Mouse (Mus musculus) Patski (cell line): ENCODE measurements around the gene 1700001P01Rik. TPM values are rescaled to one million over a fixed set of nuclear protein-coding genes. Genes with fewer than 3 reads are reported as not detected.
"Not testable (repeated sequence)": the region's sequence is repeated elsewhere in the genome, so short reads cannot be mapped to it uniquely, and the experiment has no call there.

Source experiments
- ATAC-seq: fragments of 100-300 bp; one replicate; pipeline ENCODE4 v1.8.0; 2021
- CTCF ChIA-PET: fragments of 350-600 bp; sonication (Branson Sonifier 250); formaldehyde crosslinking; loops from one replicate; lab custom pipeline; 2022; ENCODE audit warnings: inconsistent platforms; lab: Charles Lee
- POLR2A ChIA-PET: fragments of 350-600 bp; sonication (Branson Sonifier 250); formaldehyde crosslinking; loops from one replicate; lab custom pipeline; 2022; ENCODE audit warnings: antibody characterized with exemption, inconsistent platforms; lab: Charles Lee
- DNase-seq: peaks from one replicate; pipeline ENCODE4 v3.0.0-alpha.2; 2011; ENCODE audit warnings: low read depth, low spot score
- H3K27me3 ChIP-seq: fragments of 371-371 bp; one replicate; pipeline ENCODE4 v1.5.1; 2021
- CTCF ChIP-seq: fragments of 100-300 bp; IDR thresholded peaks from one replicate; pipeline ENCODE4 v1.5.1; 2021
- in situ Hi-C: fragments of 300-500 bp; cut with MboI; formaldehyde crosslinking; loops from 3 replicates; pipeline ENCODE4 v1.11.1; 2018; ENCODE audit warnings: low pct_unique_long_range_greater_than_20kb, mixed read lengths
- polyA plus RNA-seq: library from polyadenylated mRNA; unstranded; gene quantifications from one replicate; pipeline ENCODE4 v1.2.3, GENCODE M21; 2021

Gene 1700001P01Rik
- polyA plus RNA-seq, 1 experiment from 2014 or later: 0.10 TPM

DNA sequence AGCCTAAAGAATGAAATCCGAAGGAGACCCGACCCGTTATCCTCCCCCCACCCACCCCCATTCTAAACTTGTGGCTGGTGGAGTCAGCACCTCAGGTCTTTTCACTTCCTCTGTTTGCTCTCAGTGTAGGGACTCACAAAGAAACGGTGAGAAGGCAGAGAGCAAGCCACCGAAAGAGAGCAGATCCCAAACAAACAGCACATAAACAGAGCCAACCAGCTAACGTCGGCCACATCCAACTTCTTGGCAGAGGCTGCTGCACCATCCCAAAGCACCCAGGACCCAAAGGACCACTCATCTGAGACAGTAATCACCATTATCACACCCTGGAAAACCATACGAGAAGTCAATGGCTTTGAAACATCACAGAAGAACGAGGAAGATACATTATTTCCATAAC, 32.3 kb downstream of the 1700001P01Rik start:
- no peaks in the 10 kb centered on the region for H3K27me3 ChIP-seq
- ChIA-PET CTCF (no interaction called here), POLR2A (no interaction called here)
- TF ChIP-seq CTCF: no peak
- in situ Hi-C loops: no loop called here
- ATAC-seq (no peak), DNase-seq (no peak)

DNA sequence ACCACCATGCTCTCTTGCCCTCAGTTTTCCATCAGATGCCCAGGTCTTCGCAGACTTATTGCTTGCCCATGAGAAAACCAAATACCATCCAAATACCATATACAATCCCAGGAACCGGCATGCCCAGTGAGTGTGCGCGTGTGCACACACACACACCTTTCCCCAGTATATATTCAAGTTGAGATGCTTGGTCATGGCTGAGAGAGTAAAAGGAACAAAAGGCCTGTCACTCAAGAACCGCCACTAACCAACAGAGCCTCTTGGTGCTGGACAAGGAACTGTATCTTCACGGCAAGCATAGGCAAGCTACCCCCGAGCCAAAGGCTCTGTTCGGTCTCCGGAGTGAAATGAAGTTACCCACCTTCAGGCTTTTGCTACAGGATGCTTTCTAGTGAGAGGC, 33.1 kb downstream of the 1700001P01Rik start:
- ATAC-seq (no peak), DNase-seq (no peak)
- in situ Hi-C loops: no loop called here
- no peak for TF ChIP-seq CTCF
- ChIA-PET POLR2A (no interaction called here), CTCF (no interaction called here)
- no peaks in the 10 kb centered on the region for H3K27me3 ChIP-seq

GRCm38 (mm10) chr11:97742157-97742556, 33.6 kb downstream of the 1700001P01Rik start:
- H3K27me3 ChIP-seq: no peaks in the 10 kb centered on the region
- ChIA-PET POLR2A (no interaction called here), CTCF (interaction anchor here (1.1 kb wide), 1 partner anchor 9 kb away, joined by 4 read pairs; no protein-coding TSS in a partner anchor)
- TF ChIP-seq CTCF: no peak
- in situ Hi-C loops: no loop called here
- ATAC-seq (no peak), DNase-seq (no peak)

DNA sequence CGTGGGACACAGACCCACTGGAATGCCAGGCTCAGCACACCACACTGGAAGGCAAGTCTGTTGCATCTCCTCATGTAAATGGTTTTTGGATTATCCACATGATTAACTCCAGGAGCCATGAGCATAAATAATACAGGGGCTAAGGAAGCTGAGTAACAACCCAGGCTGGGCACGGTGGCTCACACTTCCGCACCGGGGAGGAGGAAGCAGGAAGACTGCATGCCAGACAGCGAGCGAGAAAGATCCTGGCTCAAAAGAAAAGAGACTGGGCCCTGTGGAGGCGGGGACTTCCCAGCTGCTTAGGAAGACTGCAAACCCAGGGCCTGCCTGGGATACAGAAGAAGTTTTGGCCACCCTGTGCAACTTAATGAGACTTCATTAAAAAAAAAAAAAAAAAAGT, 35.5 kb downstream of the 1700001P01Rik start:
- H3K27me3 ChIP-seq: no peaks in the 10 kb centered on the region
- POLR2A ChIA-PET: interaction anchor here (0.6 kb wide), 1 partner anchor 25 kb away, joined by 4 read pairs; no protein-coding TSS in a partner anchor
- in situ Hi-C loops: no loop called here
- ATAC-seq: peak; percentile 7
- TF ChIP-seq CTCF: no peak
- CTCF ChIA-PET: no interaction called here
- DNase-seq: peak; percentile 53

DNA sequence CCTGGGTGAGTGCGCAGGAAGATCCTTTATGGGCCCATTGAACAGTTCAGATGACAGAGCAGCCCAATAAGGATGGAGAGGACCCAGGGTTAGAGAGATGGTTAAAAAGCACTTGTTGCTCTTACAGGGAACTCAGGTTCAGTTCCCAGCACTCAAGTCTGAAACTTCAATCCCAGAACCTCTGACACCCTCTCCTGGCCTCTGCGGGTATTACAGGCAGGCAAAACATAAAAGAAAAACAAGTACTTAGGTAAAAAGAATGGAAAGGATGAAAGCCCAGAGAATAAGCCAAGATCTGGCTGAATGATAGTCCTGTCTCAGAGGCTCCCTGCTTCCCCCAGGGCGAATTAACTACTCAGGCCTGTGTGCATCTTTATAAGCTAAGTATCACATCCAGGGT, 36.6 kb downstream of the 1700001P01Rik start:
- ChIA-PET POLR2A (no interaction called here), CTCF (no interaction called here)
- DNase-seq: no peak

DNA sequence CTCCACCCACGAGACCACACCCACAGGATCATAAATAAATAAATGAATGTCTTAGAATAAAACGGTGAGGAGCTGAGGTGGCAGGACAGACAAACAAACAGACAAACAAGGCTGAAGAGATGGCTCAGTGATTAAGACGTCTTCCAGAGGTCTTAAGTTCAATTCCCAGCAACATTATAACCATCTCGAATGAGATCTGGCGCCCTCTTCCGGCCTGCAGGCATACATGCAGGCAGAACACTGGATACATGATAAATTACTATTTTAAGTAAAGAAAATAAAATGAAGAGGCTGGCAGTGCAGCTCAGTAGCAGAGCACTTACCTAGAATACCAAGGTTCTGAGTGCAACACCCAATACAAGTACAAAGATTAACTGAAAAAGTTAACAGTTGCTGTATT, 37.0 kb downstream of the 1700001P01Rik start:
- CTCF ChIA-PET: no interaction called here
- in situ Hi-C loops: no loop called here
- no peak for TF ChIP-seq CTCF
- POLR2A ChIA-PET: no interaction called here
- ATAC-seq: no peak
- no peak for DNase-seq
- no peaks in the 10 kb centered on the region for H3K27me3 ChIP-seq

More for the DNA sequence above, 36.6 kb downstream of the 1700001P01Rik start:
- TF ChIP-seq CTCF: no peak
- H3K27me3 ChIP-seq: no peaks in the 10 kb centered on the region
- ATAC-seq: no peak
- in situ Hi-C loops: no loop called here

DNA sequence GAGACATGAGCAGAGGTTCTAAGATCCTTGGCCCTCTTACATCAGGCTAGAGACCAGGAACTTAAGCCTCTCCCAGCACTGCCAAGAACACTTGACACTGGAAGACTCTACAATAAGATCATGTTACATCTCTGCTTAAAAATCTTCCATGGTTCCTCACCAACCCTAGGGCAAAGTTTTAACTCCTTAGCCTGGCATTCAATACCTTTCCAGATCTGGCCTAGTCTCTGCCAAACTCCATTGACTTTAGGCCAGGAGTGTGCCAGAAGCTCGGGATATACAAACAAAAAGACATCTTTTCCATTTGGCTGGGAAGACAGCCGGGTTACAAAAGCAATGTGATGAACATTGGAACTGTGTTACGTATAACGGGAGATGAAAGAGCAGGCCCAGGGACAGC, 38.1 kb downstream of the 1700001P01Rik start:
- no peak for TF ChIP-seq CTCF
- CTCF ChIA-PET: interaction anchor here (0.9 to 1.0 kb wide), 2 partner anchors 11 to 33 kb away, joined by 3 to 4 read pairs; no protein-coding TSS in a partner anchor
- POLR2A ChIA-PET: no interaction called here
- no peaks in the 10 kb centered on the region for H3K27me3 ChIP-seq
- DNase-seq (no peak), ATAC-seq (no peak)
- in situ Hi-C loops: no loop called here

- no peak for TF ChIP-seq CTCF
- no peak for ATAC-seq
- H3K27me3 ChIP-seq: no peaks in the 10 kb centered on the region
- in situ Hi-C loops: no loop called here
- CTCF ChIA-PET: interaction anchor here (0.5 to 1.1 kb wide), 3 partner anchors 11 to 139 kb away, joined by 3 to 4 read pairs (median 3); no protein-coding TSS in a partner anchor
- no peak for DNase-seq
- POLR2A ChIA-PET: interaction anchor here (0.6 to 1.1 kb wide), 2 partner anchors 7 to 27 kb away, joined by 3 read pairs; no protein-coding TSS in a partner anchor
These were observed 39.1 kb downstream of the 1700001P01Rik start for GRCm38 (mm10) chr11:97736645-97737044.

DNA sequence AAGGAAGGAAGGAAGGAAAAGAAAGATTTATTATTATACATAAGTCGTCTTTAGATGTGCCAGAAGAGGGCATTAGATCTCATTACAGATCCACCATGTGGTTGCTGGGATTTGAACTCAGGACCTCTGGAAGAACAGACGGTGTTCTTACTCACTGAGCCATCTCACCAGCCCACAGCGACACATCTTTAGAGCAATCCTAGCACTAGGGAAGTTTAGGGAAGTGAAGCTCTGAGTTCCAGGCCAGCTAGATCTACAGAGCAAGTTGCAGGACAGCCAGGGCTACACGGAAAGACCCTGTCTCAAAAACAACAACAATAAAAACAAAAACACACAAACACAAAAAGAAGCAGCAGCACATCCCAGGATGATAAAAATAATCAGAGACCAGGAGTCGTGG, 40.9 kb downstream of the 1700001P01Rik start:
- DNase-seq, ATAC-seq, H3K27me3 ChIP-seq, POLR2A ChIA-PET, in situ Hi-C loops: not testable (repeated sequence)
- CTCF ChIA-PET: interaction anchor here (1.3 kb wide), 1 partner anchor 11 kb away, joined by 3 read pairs; no protein-coding TSS in a partner anchor

DNA sequence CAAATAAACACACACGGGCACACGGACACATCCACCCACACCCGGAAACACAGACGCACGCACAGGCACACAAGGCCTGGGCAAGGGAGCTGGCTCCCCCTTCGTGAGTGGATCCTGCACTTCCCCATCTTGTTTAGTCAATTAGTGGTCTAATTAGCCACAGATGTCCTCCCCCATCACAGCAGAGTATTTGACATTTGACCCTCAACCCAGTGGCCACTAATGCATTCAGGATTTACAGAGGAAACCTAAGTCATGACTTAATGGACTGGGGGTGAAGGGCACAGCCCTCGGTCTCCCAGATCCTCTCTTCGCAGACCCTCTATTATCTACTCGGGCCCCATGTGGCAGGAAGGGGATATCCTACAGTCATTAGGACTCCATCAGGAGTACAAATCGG, 42.0 kb downstream of the 1700001P01Rik start:
- ChIA-PET CTCF (interaction anchor here (1.5 kb wide), 1 partner anchor 8 kb away, joined by 4 read pairs; no protein-coding TSS in a partner anchor), POLR2A (no interaction called here)
- no peak for ATAC-seq
- no peak for TF ChIP-seq CTCF
- no peak for DNase-seq
- H3K27me3 ChIP-seq: no peaks in the 10 kb centered on the region
- in situ Hi-C loops: no loop called here

DNA sequence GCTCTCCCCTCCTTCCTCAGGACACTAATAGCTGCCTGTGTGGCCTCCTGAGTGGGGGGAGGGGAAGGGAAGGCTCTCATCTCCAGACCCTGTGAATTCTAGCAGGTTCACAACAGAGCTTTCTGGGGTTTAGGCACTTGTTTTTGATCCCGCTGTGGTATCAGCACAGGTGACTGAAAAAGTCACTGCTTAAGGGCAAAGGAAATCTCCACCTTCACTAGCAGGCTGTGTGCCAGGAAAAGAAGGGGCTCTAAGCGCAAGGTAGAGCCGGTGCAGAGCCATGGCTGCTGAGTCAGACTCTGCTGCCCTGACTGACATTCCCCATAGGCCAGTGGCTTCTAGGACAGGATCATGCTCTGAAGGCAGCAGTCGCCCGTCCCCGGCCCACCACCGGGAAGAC, 47.0 kb downstream of the 1700001P01Rik start:
- in situ Hi-C loops: no loop called here
- ChIA-PET CTCF (no interaction called here), POLR2A (interaction anchor here (1.8 kb wide), 1 partner anchor 26 kb away, joined by 4 read pairs; the partner anchor contains the start of gene Psmb3)
- DNase-seq (no peak), ATAC-seq (no peak)
- TF ChIP-seq CTCF: no peak
- H3K27me3 ChIP-seq: no peaks in the 10 kb centered on the region
